Comparison of ENCODE assay signal across 8 mouse cellular contexts in the genomic region with DNA sequence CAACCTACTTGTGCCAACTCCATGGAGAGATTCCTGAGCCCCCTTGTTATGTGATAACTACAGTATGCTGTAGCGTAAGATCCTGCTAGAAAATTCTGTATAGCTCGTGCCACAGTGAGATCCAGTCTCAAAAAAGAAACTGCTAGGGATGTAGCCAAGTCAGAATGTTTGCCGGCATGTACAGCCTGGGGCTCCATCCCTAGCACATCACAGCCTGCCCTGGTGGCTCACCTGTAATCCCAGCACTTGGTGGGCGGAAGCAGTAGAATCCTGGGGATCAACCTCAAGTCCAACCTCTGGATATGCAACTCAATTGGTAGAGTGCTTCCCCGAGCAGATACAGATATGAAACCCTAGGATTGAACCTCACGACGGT. TPM values are rescaled to one million over a fixed set of nuclear protein-coding genes. Genes with fewer than 3 reads are reported as not detected.
DNase-seq lines count a peak whose midpoint lies in the region; ATAC-seq and TF ChIP-seq lines count a peak whose summit lies in the region.

No protein-coding gene starts in this region.

- H3K9me3 ChIP-seq in embryonic facial prominence, embryonic 12.5 days = no peaks in the 10 kb centered on the region
- no peaks in the 10 kb centered on the region for H3K9me3 ChIP-seq in intestine, embryonic 14.5 days (ENCODE audit: control insufficient read depth, low read length)
- no peaks in the 10 kb centered on the region for H3K9me3 ChIP-seq in neural tube, embryonic 12.5 days

- DNase-seq in lung, adult 2 months = no peak
- DNase-seq in lung, postnatal 4 days = no peak
- no peak for DNase-seq in intestine, embryonic 14.5 days (ENCODE audit: low spot score)
- DNase-seq in urinary bladder, postnatal 10 days (ENCODE audit: low spot score) = no peak
- no peak for DNase-seq in kidney, postnatal 14 days
- no peak for DNase-seq in T-cell, adult 2 months (ENCODE audit: low spot score)

- peak overlapping the region; percentile 98 for H3K9ac ChIP-seq in embryonic facial prominence, embryonic 12.5 days
- H3K9ac ChIP-seq in intestine, embryonic 14.5 days (ENCODE audit: low read length) = peak overlapping the region; percentile 99
- peak overlapping the region; percentile 98 for H3K9ac ChIP-seq in neural tube, embryonic 12.5 days

- no peak for ATAC-seq in embryonic facial prominence, embryonic 12.5 days (ENCODE audit: insufficient number of reproducible peaks, insufficient read depth, low FRiP score, low TSS enrichment)
- ATAC-seq in intestine, embryonic 14.5 days (replicated peaks; ENCODE audit: low FRiP score, low TSS enrichment, low read depth) = no peak; the same call in 1 of the 2 replicates
- ATAC-seq in neural tube, embryonic 12.5 days (ENCODE audit: low FRiP score, low read depth) = no peak; the same call in 1 of the 2 replicates

- no peaks in the 10 kb centered on the region for H3K27me3 ChIP-seq in embryonic facial prominence, embryonic 12.5 days
- H3K27me3 ChIP-seq in intestine, embryonic 14.5 days (replicated peaks; ENCODE audit: control insufficient read depth, insufficient read depth, low read length) = no peaks in the 10 kb centered on the region
- no peaks in the 10 kb centered on the region for H3K27me3 ChIP-seq in neural tube, embryonic 12.5 days (replicated peaks)

- H3K27ac ChIP-seq in embryonic facial prominence, embryonic 12.5 days = peak overlapping the region; percentile 99
- peak overlapping the region; percentile 98 for H3K27ac ChIP-seq in intestine, embryonic 14.5 days (ENCODE audit: low read depth)
- peak overlapping the region; percentile 66 for H3K27ac ChIP-seq in neural tube, embryonic 12.5 days

- H3K4me1 ChIP-seq in lung, adult 2 months (ENCODE audit: control insufficient read depth, insufficient read depth, low read length) = peaks cover 26% of the 10 kb centered on the region
- peaks cover 23% of the 10 kb centered on the region for H3K4me1 ChIP-seq in embryonic facial prominence, embryonic 12.5 days
- H3K4me1 ChIP-seq in intestine, embryonic 14.5 days (replicated peaks; ENCODE audit: control insufficient read depth, insufficient read depth, low read length) = peaks cover 17% of the 10 kb centered on the region
- H3K4me1 ChIP-seq in neural tube, embryonic 12.5 days = peaks cover 30% of the 10 kb centered on the region

- H3K4me3 ChIP-seq in lung, adult 2 months (replicated peaks; ENCODE audit: extremely low read depth, low read depth, low read length) = peak overlapping the region; percentile 94
- H3K4me3 ChIP-seq in embryonic facial prominence, embryonic 12.5 days = peak overlapping the region; percentile 81
- peak overlapping the region; percentile 69 for H3K4me3 ChIP-seq in intestine, embryonic 14.5 days (ENCODE audit: low read depth, low read length)
- peak overlapping the region; percentile 94 for H3K4me3 ChIP-seq in neural tube, embryonic 12.5 days

- H3K4me2 ChIP-seq in embryonic facial prominence, embryonic 12.5 days (replicated peaks) = peak overlapping the region; percentile 62
- peak overlapping the region; percentile 76 for H3K4me2 ChIP-seq in intestine, embryonic 14.5 days (ENCODE audit: low read length)
- peak overlapping the region; percentile 80 for H3K4me2 ChIP-seq in neural tube, embryonic 12.5 days (replicated peaks)

- no peak for TF ChIP-seq CTCF in lung, adult 2 months (IDR thresholded peaks at IDR 0.05; ENCODE audit: insufficient read depth, low read length)

- H3K36me3 ChIP-seq in embryonic facial prominence, embryonic 12.5 days = peaks cover 9% of the 10 kb centered on the region; the same call in 1 of the 2 replicates
- H3K36me3 ChIP-seq in intestine, embryonic 14.5 days (ENCODE audit: control insufficient read depth, insufficient read depth, low read length) = 0 out of 2 replicates have a peak, but pooled peaks cover 5% of the 10 kb centered on the region
- peaks cover 6% of the 10 kb centered on the region; the same call in 1 of the 2 replicates for H3K36me3 ChIP-seq in neural tube, embryonic 12.5 days

- no peak for TF ChIP-seq POLR2A in lung, adult 2 months (IDR thresholded peaks at IDR 0.05; ENCODE audit: borderline replicate concordance, extremely low read depth, low read depth, low read length)

- WGBS in lung, adult 2 months = 14% methylated on average over 7 of the region's 7 CpGs
- WGBS in embryonic facial prominence, embryonic 12.5 days = 17% methylated on average over 7 of the region's 7 CpGs
- WGBS in intestine, embryonic 14.5 days = 17% methylated on average over 7 of the region's 7 CpGs
- 18% methylated on average over 7 of the region's 7 CpGs for WGBS in neural tube, embryonic 12.5 days

RNA-seq across cellular contexts. Expression of gene Rac1, which starts 0.5 kb away (rescaled TPM):
- polyA plus RNA-seq in lung, adult 2 months (2012; rRNA removed) = 228 and 400 TPM in 2 replicates
- 416 and 448 TPM in 2 replicates for polyA plus RNA-seq in embryonic facial prominence, embryonic 12.5 days (2016; fragmentation: Nextera tagmentation; extraction: Ambion mirVana)
- 439 and 475 TPM in 2 replicates for polyA plus RNA-seq in intestine, embryonic 14.5 days (2014; fragmentation: Nextera tagmentation; extraction: Ambion mirVana)
- 410 and 452 TPM in 2 replicates for polyA plus RNA-seq in neural tube, embryonic 12.5 days (2016; fragmentation: Nextera tagmentation; extraction: Ambion mirVana)
